Mouse (Mus musculus): ENCODE measurements around the gene Sema4a. TPM values are rescaled to one million over a fixed set of nuclear protein-coding genes. Genes with fewer than 3 reads are reported as not detected.

The Sema4a gene
- polyA plus RNA-seq, 1 experiment from 2014 or later, result 6.3 TPM

DNA sequence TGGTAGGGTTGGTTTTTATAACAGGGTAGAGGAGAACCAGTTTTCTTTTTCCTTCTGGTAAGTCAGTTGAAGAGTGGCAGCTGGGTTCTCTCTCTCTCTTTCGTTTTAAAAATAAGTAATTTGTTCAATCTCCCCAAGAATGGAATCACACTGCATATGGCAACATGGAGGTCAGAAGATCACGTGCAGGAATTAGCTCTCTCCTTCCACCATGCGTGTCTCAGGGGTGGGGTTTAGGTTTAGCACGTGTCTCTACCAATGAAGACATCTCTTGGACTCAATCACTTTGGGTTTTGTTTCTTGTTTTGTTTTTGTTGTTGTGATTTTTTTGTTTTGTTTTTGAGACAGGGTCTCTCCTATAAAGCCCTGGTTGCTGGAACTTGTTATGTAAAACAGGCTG is 18.8 kb upstream of the Sema4a start:
- Histone ChIP-seq H3K4me1 (ENCODE audit: control insufficient read depth, insufficient read depth, low read length) (peaks cover 5% of the 10 kb centered on the region; the same call in 1 of the 2 replicates), H3K27me3 (ENCODE audit: control insufficient read depth, insufficient read depth, low read length) (peaks cover 21% of the 10 kb centered on the region), H3K9ac (ENCODE audit: low read length) (no peak overlapping the region), H3K27ac (ENCODE audit: low read depth, low read length) (no peak overlapping the region), H3K4me3 (ENCODE audit: low read depth, low read length) (no peak overlapping the region), H3K4me2 (no peak overlapping the region), H3K9me3 (ENCODE audit: control insufficient read depth, low read length) (no peaks in the 10 kb centered on the region), H3K36me3 (ENCODE audit: control insufficient read depth, insufficient read depth, low read length) (no peaks in the 10 kb centered on the region)
- peak; percentile 83 for DNase-seq (ENCODE audit: low spot score, missing footprints)
- ATAC-seq (ENCODE audit: low FRiP score), result no peak
- 80% methylated on average over 4 of the region's 4 CpGs for WGBS

DNA sequence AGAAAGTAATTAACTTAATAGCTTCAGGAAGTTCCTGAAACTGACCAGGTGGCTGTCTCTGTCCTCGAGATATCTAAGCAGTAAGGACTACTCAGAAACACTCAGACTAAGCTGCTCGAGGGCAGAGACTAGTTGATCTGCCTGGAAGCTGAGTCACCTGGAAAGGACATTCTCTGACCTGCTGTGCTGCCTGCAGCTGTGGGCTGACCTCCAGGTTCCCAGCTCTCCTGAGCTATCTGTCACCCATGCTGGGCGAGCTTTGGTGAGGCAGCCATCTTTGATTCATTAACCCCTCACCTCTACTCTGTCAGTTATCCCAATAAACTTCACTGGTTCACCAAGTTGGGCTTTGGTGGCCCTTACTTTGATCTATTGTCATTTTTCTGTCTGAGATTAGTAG is 18.2 kb upstream of the Sema4a start:
- H3K27me3 ChIP-seq (ENCODE audit: control insufficient read depth, insufficient read depth, low read length), result peaks cover 15% of the 10 kb centered on the region
- H3K9ac ChIP-seq (ENCODE audit: low read length), result no peak overlapping the region
- H3K27ac ChIP-seq (ENCODE audit: low read depth, low read length), result no peak overlapping the region
- WGBS, result 59% methylated on average over 3 of the region's 3 CpGs
- DNase-seq (ENCODE audit: low spot score, missing footprints) (peak; percentile 19), ATAC-seq (ENCODE audit: low FRiP score) (no peak)
- H3K4me2 ChIP-seq, result no peak overlapping the region
- no peaks in the 10 kb centered on the region for H3K4me1 ChIP-seq (ENCODE audit: control insufficient read depth, insufficient read depth, low read length)
- H3K9me3 ChIP-seq (ENCODE audit: control insufficient read depth, low read length), result no peaks in the 10 kb centered on the region
- H3K4me3 ChIP-seq (ENCODE audit: low read depth, low read length), result no peak overlapping the region
- no peaks in the 10 kb centered on the region for H3K36me3 ChIP-seq (ENCODE audit: control insufficient read depth, insufficient read depth, low read length)

- DNase-seq (ENCODE audit: low spot score, missing footprints) (peak; percentile 99), ATAC-seq (ENCODE audit: low FRiP score) (peak; percentile 79; the same call in 1 of the 2 replicates)
- Histone ChIP-seq H3K4me2 (no peak overlapping the region), H3K27ac (ENCODE audit: low read depth, low read length) (no peak overlapping the region), H3K9me3 (ENCODE audit: control insufficient read depth, low read length) (no peaks in the 10 kb centered on the region), H3K9ac (ENCODE audit: low read length) (no peak overlapping the region), H3K36me3 (ENCODE audit: control insufficient read depth, insufficient read depth, low read length) (no peaks in the 10 kb centered on the region), H3K4me3 (ENCODE audit: low read depth, low read length) (no peak overlapping the region), H3K27me3 (ENCODE audit: control insufficient read depth, insufficient read depth, low read length) (peaks cover 3% of the 10 kb centered on the region), H3K4me1 (ENCODE audit: control insufficient read depth, insufficient read depth, low read length) (no peaks in the 10 kb centered on the region)
- 3% methylated on average over 8 of the region's 8 CpGs for WGBS
Observed at GRCm38 (mm10) chr3:88477735-88478134, 16.8 kb upstream of the Sema4a start.

DNA sequence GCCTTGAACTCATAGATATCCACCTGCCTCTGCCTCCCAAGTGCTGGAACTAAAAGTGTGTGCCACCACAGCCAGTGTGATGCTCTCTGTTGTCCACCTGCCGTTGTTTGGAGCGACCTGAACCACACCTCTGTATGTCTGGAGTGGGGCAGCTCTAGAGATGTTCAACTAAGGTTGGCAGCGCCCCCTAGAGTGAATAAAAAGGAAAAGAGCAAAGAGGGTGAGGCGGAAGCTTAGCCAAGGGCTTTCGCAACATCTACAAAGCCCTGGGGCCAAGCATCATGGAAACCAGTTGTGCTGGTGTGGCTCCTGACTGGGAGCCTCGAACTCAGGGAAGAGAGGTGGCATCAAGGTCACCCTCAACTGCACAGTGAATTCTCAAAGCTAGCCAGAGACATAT is 15.4 kb upstream of the Sema4a start:
- ATAC-seq (ENCODE audit: low FRiP score) (no peak), DNase-seq (ENCODE audit: low spot score, missing footprints) (peak; percentile 56)
- H3K9me3 ChIP-seq (ENCODE audit: control insufficient read depth, low read length), result no peaks in the 10 kb centered on the region
- WGBS, result 74% methylated on average over 6 of the region's 6 CpGs
- H3K27ac ChIP-seq (ENCODE audit: low read depth, low read length), result no peak overlapping the region
- no peak overlapping the region for H3K4me2 ChIP-seq
- H3K4me3 ChIP-seq (ENCODE audit: low read depth, low read length), result no peak overlapping the region
- no peaks in the 10 kb centered on the region for H3K36me3 ChIP-seq (ENCODE audit: control insufficient read depth, insufficient read depth, low read length)
- no peaks in the 10 kb centered on the region for H3K27me3 ChIP-seq (ENCODE audit: control insufficient read depth, insufficient read depth, low read length)
- H3K4me1 ChIP-seq (ENCODE audit: control insufficient read depth, insufficient read depth, low read length), result no peaks in the 10 kb centered on the region
- no peak overlapping the region for H3K9ac ChIP-seq (ENCODE audit: low read length)

DNA sequence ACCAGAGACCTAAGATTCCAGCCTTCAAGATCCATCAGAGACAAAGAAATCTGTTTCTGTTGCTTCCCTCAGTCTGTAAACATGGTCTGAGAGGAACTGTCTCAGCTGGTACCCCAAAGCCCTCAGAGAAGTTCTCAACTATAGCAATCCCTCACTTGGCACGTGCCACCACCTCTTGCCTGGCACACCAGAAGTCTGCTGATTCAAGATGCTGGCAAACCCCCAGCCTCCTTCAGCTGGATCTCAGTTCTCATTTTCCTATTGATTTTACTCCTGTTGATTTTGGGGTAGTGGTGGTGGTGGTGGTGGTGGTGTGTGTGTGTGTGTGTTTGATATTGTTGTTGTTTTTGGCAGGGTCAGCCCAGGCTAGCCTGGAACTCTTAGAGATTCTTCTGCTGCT is 12.6 kb upstream of the Sema4a start:
- WGBS, result 85% methylated on average over 1 of the region's 1 CpGs
- Histone ChIP-seq H3K9me3 (ENCODE audit: control insufficient read depth, low read length) (no peaks in the 10 kb centered on the region), H3K4me1 (ENCODE audit: control insufficient read depth, insufficient read depth, low read length) (no peaks in the 10 kb centered on the region), H3K4me2 (no peak overlapping the region), H3K9ac (ENCODE audit: low read length) (no peak overlapping the region), H3K27me3 (ENCODE audit: control insufficient read depth, insufficient read depth, low read length) (no peaks in the 10 kb centered on the region), H3K4me3 (ENCODE audit: low read depth, low read length) (no peak overlapping the region), H3K36me3 (ENCODE audit: control insufficient read depth, insufficient read depth, low read length) (no peaks in the 10 kb centered on the region), H3K27ac (ENCODE audit: low read depth, low read length) (no peak overlapping the region)
- DNase-seq (ENCODE audit: low spot score, missing footprints) (peak; percentile 57), ATAC-seq (ENCODE audit: low FRiP score) (no peak)

DNA sequence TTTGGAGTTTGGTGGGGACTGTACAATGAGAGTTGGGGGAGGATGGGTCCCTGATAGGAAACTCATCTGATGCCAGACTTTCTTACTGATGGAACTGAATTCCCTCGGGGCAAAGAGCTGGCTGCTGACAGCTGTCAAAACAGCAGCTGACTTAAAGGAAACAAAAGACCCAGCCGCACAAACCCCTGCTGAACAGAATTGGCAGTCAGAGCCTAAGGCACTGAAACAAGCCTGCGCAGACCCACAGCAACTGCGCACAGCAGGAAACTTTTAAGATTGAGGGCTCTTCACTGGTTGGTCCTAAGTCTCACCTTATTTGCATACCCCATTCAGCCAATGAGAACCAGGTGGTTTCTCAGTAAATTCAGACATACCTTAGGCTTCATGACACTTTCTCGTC is 12.0 kb upstream of the Sema4a start:
- no peaks in the 10 kb centered on the region for H3K9me3 ChIP-seq (ENCODE audit: control insufficient read depth, low read length)
- H3K27me3 ChIP-seq (ENCODE audit: control insufficient read depth, insufficient read depth, low read length), result no peaks in the 10 kb centered on the region
- no peak overlapping the region for H3K4me2 ChIP-seq
- H3K4me3 ChIP-seq (ENCODE audit: low read depth, low read length), result no peak overlapping the region
- no peaks in the 10 kb centered on the region for H3K4me1 ChIP-seq (ENCODE audit: control insufficient read depth, insufficient read depth, low read length)
- no peak overlapping the region for H3K27ac ChIP-seq (ENCODE audit: low read depth, low read length)
- H3K36me3 ChIP-seq (ENCODE audit: control insufficient read depth, insufficient read depth, low read length), result no peaks in the 10 kb centered on the region
- ATAC-seq (ENCODE audit: low FRiP score), result no peak
- DNase-seq (ENCODE audit: low spot score, missing footprints), result peak; percentile 84
- 42% methylated on average over 5 of the region's 5 CpGs for WGBS
- H3K9ac ChIP-seq (ENCODE audit: low read length), result no peak overlapping the region

- H3K27me3 ChIP-seq (ENCODE audit: control insufficient read depth, insufficient read depth, low read length), result no peaks in the 10 kb centered on the region
- no peaks in the 10 kb centered on the region for H3K36me3 ChIP-seq (ENCODE audit: control insufficient read depth, insufficient read depth, low read length)
- H3K4me3 ChIP-seq (ENCODE audit: low read depth, low read length), result no peak overlapping the region
- ATAC-seq (ENCODE audit: low FRiP score), result no peak
- H3K27ac ChIP-seq (ENCODE audit: low read depth, low read length), result no peak overlapping the region
- H3K4me2 ChIP-seq, result no peak overlapping the region
- DNase-seq (ENCODE audit: low spot score, missing footprints), result peak; percentile 72
- no peak overlapping the region for H3K9ac ChIP-seq (ENCODE audit: low read length)
- 79% methylated on average over 10 of the region's 10 CpGs for WGBS
- peaks cover 2% of the 10 kb centered on the region; the same call in 1 of the 2 replicates for H3K4me1 ChIP-seq (ENCODE audit: control insufficient read depth, insufficient read depth, low read length)
- no peaks in the 10 kb centered on the region for H3K9me3 ChIP-seq (ENCODE audit: control insufficient read depth, low read length)
Observed at GRCm38 (mm10) chr3:88470943-88471479, 10.0 kb upstream of the Sema4a start.

- Histone ChIP-seq H3K27me3 (ENCODE audit: control insufficient read depth, insufficient read depth, low read length) (no peaks in the 10 kb centered on the region), H3K36me3 (ENCODE audit: control insufficient read depth, insufficient read depth, low read length) (no peaks in the 10 kb centered on the region), H3K4me2 (no peak overlapping the region), H3K4me3 (ENCODE audit: low read depth, low read length) (no peak overlapping the region), H3K9ac (ENCODE audit: low read length) (no peak overlapping the region), H3K27ac (ENCODE audit: low read depth, low read length) (no peak overlapping the region), H3K9me3 (ENCODE audit: control insufficient read depth, low read length) (no peaks in the 10 kb centered on the region), H3K4me1 (ENCODE audit: control insufficient read depth, insufficient read depth, low read length) (peaks cover 2% of the 10 kb centered on the region; the same call in 1 of the 2 replicates)
- WGBS, result 81% methylated on average over 2 of the region's 2 CpGs
- DNase-seq (ENCODE audit: low spot score, missing footprints) (peak; percentile 59), ATAC-seq (ENCODE audit: low FRiP score) (no peak)
Observed at GRCm38 (mm10) chr3:88469466-88469865, 8.5 kb upstream of the Sema4a start.

DNA sequence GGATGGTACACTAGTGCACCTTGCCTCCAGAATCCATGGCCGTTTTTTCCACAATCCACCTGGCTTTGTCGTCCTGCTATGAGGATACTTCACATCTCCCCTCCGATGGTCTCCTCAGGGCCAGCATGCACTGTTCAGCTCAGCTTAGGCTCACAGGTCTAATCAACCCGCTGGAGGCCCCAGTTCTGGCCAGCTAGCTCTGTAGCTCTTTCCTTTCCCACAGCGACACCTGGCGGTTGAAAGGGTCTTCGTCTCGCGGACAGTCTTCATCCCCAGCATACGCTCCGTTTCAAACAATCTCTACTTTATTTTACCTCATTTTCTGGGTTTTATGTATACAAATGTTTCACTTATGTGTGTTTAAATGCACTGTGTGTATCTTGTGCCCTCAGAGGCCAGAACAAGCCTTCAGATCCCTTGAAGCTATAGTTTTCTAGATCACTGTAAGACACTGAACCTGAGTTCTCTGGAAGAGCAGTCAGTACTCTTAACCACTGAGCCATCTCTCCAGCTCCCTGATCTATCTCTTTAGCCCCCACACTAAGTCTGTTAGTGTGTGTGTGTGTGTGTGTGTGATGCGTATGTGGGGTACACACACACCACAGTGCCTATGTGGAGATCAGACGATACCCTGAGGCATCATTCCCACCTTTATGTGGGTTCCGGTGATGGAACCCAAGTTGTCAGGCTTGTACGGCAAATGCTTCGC is 6.3 kb upstream of the Sema4a start:
- WGBS, result 33% methylated on average over 16 of the region's 16 CpGs
- Histone ChIP-seq H3K4me2 (no peak overlapping the region), H3K9ac (ENCODE audit: low read length) (0 out of 2 replicates have a peak overlapping the region, but pooled peaks have one; percentile 12), H3K4me1 (ENCODE audit: control insufficient read depth, insufficient read depth, low read length) (peaks cover 2% of the 10 kb centered on the region; the same call in 1 of the 2 replicates), H3K27ac (ENCODE audit: low read depth, low read length) (no peak overlapping the region), H3K4me3 (ENCODE audit: low read depth, low read length) (no peak overlapping the region), H3K9me3 (ENCODE audit: control insufficient read depth, low read length) (no peaks in the 10 kb centered on the region), H3K27me3 (ENCODE audit: control insufficient read depth, insufficient read depth, low read length) (no peaks in the 10 kb centered on the region), H3K36me3 (ENCODE audit: control insufficient read depth, insufficient read depth, low read length) (no peaks in the 10 kb centered on the region)
- ATAC-seq (ENCODE audit: low FRiP score) (peak; percentile 86), DNase-seq (ENCODE audit: low spot score, missing footprints) (peak; percentile 100)
